Mouse (Mus musculus): Measurements from ENCODE around the gene Skap1. TPM values are rescaled to one million over a fixed set of nuclear protein-coding genes. Genes with fewer than 3 reads are reported as not detected.

Skap1 gene
- polyA plus RNA-seq, 1 experiment from 2014 or later = 2.8 TPM

GRCm38 (mm10) chr11:96685381-96685780 is 221.0 kb downstream of the Skap1 start:
- Histone ChIP-seq H3K4me1 (0 out of 2 replicates have a peak, but pooled peaks cover 4% of the 10 kb centered on the region), H3K9me3 (no peaks in the 10 kb centered on the region), H3K4me3 (no peak overlapping the region), H3K9ac (no peak overlapping the region), H3K27me3 (replicated peaks) (no peaks in the 10 kb centered on the region), H3K27ac (no peak overlapping the region), H3K36me3 (no peaks in the 10 kb centered on the region), H3K4me2 (replicated peaks) (no peak overlapping the region)
- 92% methylated on average over 2 of the region's 2 CpGs for whole genome bisulfite sequencing
- no peak for ATAC-seq (ENCODE audit: low FRiP score, low read depth)

DNA sequence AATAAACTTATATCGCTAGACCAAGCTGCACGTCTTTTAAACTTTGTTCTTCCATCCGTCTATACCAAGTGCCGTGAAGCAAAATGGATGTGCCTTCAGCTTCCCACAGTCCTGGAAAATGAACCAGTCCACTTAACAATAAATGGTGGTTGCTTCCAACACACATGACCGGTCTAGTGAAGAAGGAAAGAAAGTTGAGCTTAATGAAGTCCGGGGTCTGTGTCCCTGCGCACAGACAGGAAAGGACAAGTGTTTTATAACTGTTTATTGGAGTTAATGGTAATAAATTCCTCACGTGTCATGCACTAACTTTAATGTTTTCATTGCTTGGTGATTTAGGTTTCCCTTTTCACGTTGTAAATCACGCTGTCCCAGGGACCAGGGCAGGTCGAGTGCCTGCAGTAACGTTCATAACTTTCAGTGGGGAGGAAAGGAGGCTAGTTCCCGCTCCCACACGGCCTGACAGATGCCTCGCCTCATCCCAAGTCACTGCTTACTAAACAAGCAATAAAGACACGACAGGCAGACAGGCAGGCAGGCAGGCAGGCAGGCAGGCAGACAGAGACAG is 222.4 kb downstream of the Skap1 start:
- WGBS = 54% methylated on average over 16 of the region's 16 CpGs
- no peaks in the 10 kb centered on the region for H3K9me3 ChIP-seq
- no peak overlapping the region for H3K9ac ChIP-seq
- no peaks in the 10 kb centered on the region for H3K27me3 ChIP-seq (replicated peaks)
- H3K27ac ChIP-seq = no peak overlapping the region
- H3K36me3 ChIP-seq = no peaks in the 10 kb centered on the region
- H3K4me1 ChIP-seq = no peaks in the 10 kb centered on the region
- H3K4me2 ChIP-seq (replicated peaks) = no peak overlapping the region
- no peak overlapping the region for H3K4me3 ChIP-seq
- ATAC-seq (ENCODE audit: low FRiP score, low read depth) = no peak

DNA sequence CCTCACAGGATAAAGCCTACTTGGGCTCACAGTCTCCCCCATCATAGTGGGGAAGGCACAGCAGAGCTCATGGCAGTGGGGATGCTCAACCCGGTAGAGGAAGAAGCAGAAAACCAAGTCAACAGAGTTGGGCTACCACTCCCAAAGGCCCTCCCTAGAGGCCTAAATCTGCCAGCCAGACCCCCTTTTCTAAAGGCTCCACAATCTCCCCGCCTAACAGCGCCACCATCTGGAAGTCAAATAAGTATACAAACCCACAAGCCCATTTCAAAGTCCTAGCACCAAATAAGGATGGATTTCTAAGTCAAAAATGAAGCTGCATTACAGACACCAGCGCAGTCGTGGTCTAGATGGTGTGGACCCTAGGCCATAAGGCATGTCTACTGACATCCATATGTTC is 227.9 kb downstream of the Skap1 start:
- ATAC-seq (ENCODE audit: low FRiP score, low read depth) = no peak
- Histone ChIP-seq H3K9me3 (no peaks in the 10 kb centered on the region), H3K4me2 (replicated peaks) (no peak overlapping the region), H3K4me3 (no peak overlapping the region), H3K27ac (no peak overlapping the region), H3K9ac (no peak overlapping the region), H3K27me3 (replicated peaks) (no peaks in the 10 kb centered on the region), H3K4me1 (peaks cover 9% of the 10 kb centered on the region), H3K36me3 (no peaks in the 10 kb centered on the region)
- 84% methylated on average over 5 of the region's 5 CpGs for WGBS

GRCm38 (mm10) chr11:96693360-96693759 is 229.0 kb downstream of the Skap1 start:
- no peak overlapping the region for H3K27ac ChIP-seq
- H3K9ac ChIP-seq = no peak overlapping the region
- H3K4me1 ChIP-seq = peaks cover 13% of the 10 kb centered on the region
- no peak for ATAC-seq (ENCODE audit: low FRiP score, low read depth)
- no peak overlapping the region for H3K4me3 ChIP-seq
- no peak overlapping the region for H3K4me2 ChIP-seq (replicated peaks)
- 92% methylated on average over 11 of the region's 11 CpGs for WGBS
- no peaks in the 10 kb centered on the region for H3K36me3 ChIP-seq
- H3K9me3 ChIP-seq = no peaks in the 10 kb centered on the region
- no peaks in the 10 kb centered on the region for H3K27me3 ChIP-seq (replicated peaks)

DNA sequence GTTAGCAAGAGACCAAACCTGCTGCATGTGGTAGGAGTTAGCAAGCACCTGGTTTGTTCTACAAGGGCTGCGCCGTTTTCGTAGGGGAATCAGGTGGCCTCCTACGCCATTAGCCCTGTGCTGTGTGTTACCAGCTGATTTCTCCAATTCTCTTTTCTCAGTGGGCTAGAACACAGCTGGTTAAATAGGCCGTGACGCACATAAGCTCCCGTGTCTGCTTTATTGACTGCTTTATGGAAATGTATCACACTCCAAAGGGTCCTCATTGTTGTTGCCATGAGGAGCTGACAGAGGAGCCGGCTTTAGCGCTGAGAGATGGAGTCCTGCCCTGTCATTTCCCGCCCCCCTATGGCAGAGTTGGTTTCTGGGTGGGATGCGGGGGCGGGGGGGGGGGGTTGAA is 230.4 kb downstream of the Skap1 start:
- H3K36me3 ChIP-seq = no peaks in the 10 kb centered on the region
- peak; percentile 53 for ATAC-seq (ENCODE audit: low FRiP score, low read depth)
- H3K9me3 ChIP-seq = no peaks in the 10 kb centered on the region
- no peak overlapping the region for H3K4me2 ChIP-seq (replicated peaks)
- peaks cover 13% of the 10 kb centered on the region for H3K4me1 ChIP-seq
- H3K9ac ChIP-seq = no peak overlapping the region
- 0 out of 2 replicates have a peak overlapping the region, but pooled peaks have one; percentile 42 for H3K27ac ChIP-seq
- 36% methylated on average over 12 of the region's 12 CpGs for WGBS
- no peak overlapping the region for H3K4me3 ChIP-seq
- H3K27me3 ChIP-seq (replicated peaks) = no peaks in the 10 kb centered on the region

GRCm38 (mm10) chr11:96696168-96696727 is 231.9 kb downstream of the Skap1 start:
- no peak overlapping the region for H3K4me3 ChIP-seq
- H3K9ac ChIP-seq = no peak overlapping the region
- H3K36me3 ChIP-seq = no peaks in the 10 kb centered on the region
- H3K27me3 ChIP-seq (replicated peaks) = no peaks in the 10 kb centered on the region
- no peak for ATAC-seq (ENCODE audit: low FRiP score, low read depth)
- H3K4me2 ChIP-seq (replicated peaks) = 0 out of 2 replicates have a peak overlapping the region, but pooled peaks have one; percentile 16
- no peak overlapping the region; the same call in 1 of the 2 replicates for H3K27ac ChIP-seq
- 37% methylated on average over 15 of the region's 15 CpGs for WGBS
- peaks cover 13% of the 10 kb centered on the region for H3K4me1 ChIP-seq
- H3K9me3 ChIP-seq = no peaks in the 10 kb centered on the region

- no peak overlapping the region for H3K4me3 ChIP-seq
- H3K27ac ChIP-seq = no peak overlapping the region
- no peak for ATAC-seq (ENCODE audit: low FRiP score, low read depth)
- peak overlapping the region; percentile 33; the same call in 1 of the 2 replicates for H3K4me2 ChIP-seq (replicated peaks)
- no peaks in the 10 kb centered on the region for H3K27me3 ChIP-seq (replicated peaks)
- H3K9me3 ChIP-seq = no peaks in the 10 kb centered on the region
- WGBS = 21% methylated on average over 7 of the region's 7 CpGs
- no peaks in the 10 kb centered on the region for H3K36me3 ChIP-seq
- peaks cover 13% of the 10 kb centered on the region for H3K4me1 ChIP-seq
- no peak overlapping the region for H3K9ac ChIP-seq
Observed at GRCm38 (mm10) chr11:96696842-96697455, 232.6 kb downstream of the Skap1 start.

GRCm38 (mm10) chr11:96697467-96697866 is 233.1 kb downstream of the Skap1 start:
- Histone ChIP-seq H3K4me2 (replicated peaks) (no peak overlapping the region), H3K27ac (no peak overlapping the region), H3K4me3 (no peak overlapping the region), H3K36me3 (no peaks in the 10 kb centered on the region), H3K9me3 (no peaks in the 10 kb centered on the region), H3K4me1 (peaks cover 13% of the 10 kb centered on the region), H3K9ac (no peak overlapping the region), H3K27me3 (replicated peaks) (no peaks in the 10 kb centered on the region)
- ATAC-seq (ENCODE audit: low FRiP score, low read depth) = no peak
- WGBS = 89% methylated on average over 4 of the region's 4 CpGs

DNA sequence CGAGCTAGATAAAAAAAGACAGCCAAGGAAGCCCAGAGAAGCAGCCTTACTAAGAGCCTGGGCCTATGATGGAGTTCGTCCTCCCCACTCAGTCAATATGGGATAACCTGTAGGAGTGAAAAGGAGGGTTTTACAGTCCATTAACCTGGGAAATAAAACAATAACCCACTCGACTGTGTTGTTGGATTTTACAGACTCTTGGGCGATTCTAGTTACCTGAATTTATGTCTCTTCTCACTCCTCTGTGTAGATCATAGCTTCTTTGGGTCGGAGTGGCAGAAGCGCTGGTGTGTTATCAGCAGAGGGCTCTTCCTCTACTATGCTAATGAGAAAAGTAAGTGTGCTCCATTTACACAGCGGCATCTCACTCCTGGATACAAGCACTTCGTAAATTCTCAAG is 239.4 kb downstream of the Skap1 start:
- no peak for ATAC-seq (ENCODE audit: low FRiP score, low read depth)
- 73% methylated on average over 8 of the region's 8 CpGs for WGBS

GRCm38 (mm10) chr11:96711268-96711667 is 246.9 kb downstream of the Skap1 start:
- Histone ChIP-seq H3K36me3 (no peaks in the 10 kb centered on the region), H3K4me3 (no peak overlapping the region), H3K9me3 (no peaks in the 10 kb centered on the region), H3K4me2 (replicated peaks) (no peak overlapping the region), H3K27ac (no peak overlapping the region), H3K4me1 (peaks cover 27% of the 10 kb centered on the region), H3K27me3 (replicated peaks) (no peaks in the 10 kb centered on the region), H3K9ac (no peak overlapping the region)
- ATAC-seq (ENCODE audit: low FRiP score, low read depth) = no peak
- 56% methylated on average over 5 of the region's 5 CpGs for WGBS

More for the DNA sequence above, 239.4 kb downstream of the Skap1 start:
- Histone ChIP-seq H3K9me3 (no peaks in the 10 kb centered on the region), H3K9ac (no peak overlapping the region), H3K36me3 (no peaks in the 10 kb centered on the region), H3K27me3 (replicated peaks) (no peaks in the 10 kb centered on the region), H3K27ac (no peak overlapping the region), H3K4me2 (replicated peaks) (no peak overlapping the region), H3K4me3 (no peak overlapping the region), H3K4me1 (no peaks in the 10 kb centered on the region; the same call in 1 of the 2 replicates)

DNA sequence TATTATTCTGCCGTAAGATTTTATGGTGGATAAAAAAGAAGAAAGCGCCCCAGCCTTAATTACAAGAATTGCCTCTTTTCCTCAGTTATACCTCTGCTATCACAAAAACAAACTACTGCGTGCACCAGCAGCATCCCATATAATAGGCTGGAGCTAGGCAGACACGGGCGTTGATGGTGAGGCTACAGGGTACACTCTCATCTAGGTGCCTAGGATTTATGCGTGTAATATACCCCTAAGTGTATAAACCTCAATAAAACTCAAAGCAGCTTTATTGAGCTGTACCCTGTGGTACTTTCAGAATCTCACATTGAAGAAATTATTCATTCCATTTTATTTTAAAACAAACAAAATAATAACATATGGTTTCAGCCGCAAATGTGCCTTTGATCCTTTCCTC is 247.3 kb downstream of the Skap1 start:
- Histone ChIP-seq H3K9me3 (no peaks in the 10 kb centered on the region), H3K27me3 (replicated peaks) (no peaks in the 10 kb centered on the region), H3K27ac (no peak overlapping the region), H3K36me3 (no peaks in the 10 kb centered on the region), H3K4me3 (no peak overlapping the region), H3K4me1 (peaks cover 27% of the 10 kb centered on the region), H3K9ac (no peak overlapping the region), H3K4me2 (replicated peaks) (no peak overlapping the region)
- ATAC-seq (ENCODE audit: low FRiP score, low read depth) = no peak
- WGBS = 72% methylated on average over 7 of the region's 7 CpGs

GRCm38 (mm10) chr11:96713210-96714005 is 249.0 kb downstream of the Skap1 start:
- peak overlapping the region; percentile 53 for H3K27ac ChIP-seq
- no peaks in the 10 kb centered on the region for H3K9me3 ChIP-seq
- H3K27me3 ChIP-seq (replicated peaks) = no peaks in the 10 kb centered on the region
- H3K9ac ChIP-seq = no peak overlapping the region
- ATAC-seq (ENCODE audit: low FRiP score, low read depth) = peak; percentile 61; the same call in 1 of the 2 replicates
- peaks cover 27% of the 10 kb centered on the region for H3K4me1 ChIP-seq
- no peaks in the 10 kb centered on the region for H3K36me3 ChIP-seq
- WGBS = 49% methylated on average over 18 of the region's 18 CpGs
- no peak overlapping the region for H3K4me3 ChIP-seq
- H3K4me2 ChIP-seq (replicated peaks) = no peak overlapping the region
